Mouse (Mus musculus): ENCODE measurements around the gene 2410002F23Rik. TPM values are rescaled to one million over a fixed set of nuclear protein-coding genes. Genes with fewer than 3 reads are reported as not detected.

Gene 2410002F23Rik
- total and polyA plus RNA-seq, 3 experiments = 44.4 to 96.1 (median 67.0) TPM

DNA sequence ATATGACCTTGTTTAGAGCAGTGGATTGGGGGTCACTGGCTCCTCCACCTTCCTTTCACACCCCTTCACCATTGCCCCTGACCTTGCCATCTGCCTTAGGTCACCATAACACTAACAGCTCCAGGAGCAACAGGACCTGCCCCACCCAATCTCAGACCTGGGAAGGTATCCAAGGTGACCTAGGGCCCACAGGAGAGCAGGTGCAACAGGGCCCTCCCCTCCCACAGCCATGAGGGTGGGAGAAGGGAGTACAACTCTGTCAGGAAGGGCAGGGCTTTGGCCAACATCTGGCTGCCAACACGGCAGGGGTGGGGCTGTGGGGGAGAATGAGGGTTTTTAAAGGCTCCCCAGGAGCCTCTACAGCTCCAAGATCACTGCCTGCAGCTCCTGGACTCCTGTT lies 21.4 kb upstream of the 2410002F23Rik start, which contains the start of gene Klk1:
Gene Klk1, plus strand, starts transcription at position 285 of the 400 bp plus-strand sequence.
- H3K4me2 ChIP-seq (ENCODE audit: insufficient read depth, low read depth, poor library complexity, severe bottlenecking) = no peak within 1 kb of the TSS
- H3K27me3 ChIP-seq (replicated peaks) = peaks cover 48% of the 10 kb centered on the region
- H3K9ac ChIP-seq (ENCODE audit: insufficient read depth, low read depth) = no peak within 1 kb of the TSS
- no peak within 1 kb of the TSS for H3K27ac ChIP-seq (ENCODE audit: insufficient read depth, low read depth)
- in situ Hi-C loops (cut with MboI; ENCODE audit: low pct_ligation_motif_present, low pct_unique_long_range_greater_than_20kb, low sequenced_read_pairs) (loop anchor here (10.0 kb wide), 1 partner anchor 290 kb away; the partner anchor contains the start of gene Klk15), dilution Hi-C loops (cut with MboI; ENCODE audit: extremely low pct_ligation_motif_present, extremely low pct_unique_long_range_greater_than_20kb, low sequenced_read_pairs) (no loop called here)
- no peak within 1 kb of the TSS for H3K4me3 ChIP-seq (replicated peaks in 1 of 3; ENCODE audit: low read depth in 2 of 3, low read length in 2 of 3, poor library complexity in 1 of 3)
- H3K79me2 ChIP-seq (replicated peaks; ENCODE audit: control insufficient read depth, extremely low read depth, insufficient read depth, poor library complexity, severe bottlenecking) = no peaks in the 10 kb centered on the region
- H3K36me3 ChIP-seq (replicated peaks in 1 of 2; ENCODE audit: control insufficient read depth in 1 of 2, insufficient read depth in 1 of 2, low read length in 1 of 2) = no peaks in the 10 kb centered on the region
- H3K9me3 ChIP-seq (replicated peaks; ENCODE audit: low read length) = no peaks in the 10 kb centered on the region
- TF ChIP-seq ZNF384 (IDR thresholded peaks at IDR 0.05; ENCODE audit: low read depth, low read length) = no peak
- TF ChIP-seq JUN (IDR thresholded peaks at IDR 0.05; ENCODE audit: insufficient read depth, low read depth, low read length) = no peak
- no peak for TF ChIP-seq PAX5 (IDR thresholded peaks at IDR 0.05; ENCODE audit: low read length)
- no peak for TF ChIP-seq KAT2A (IDR thresholded peaks at IDR 0.05; ENCODE audit: insufficient replicate concordance, low read length)
- no peak for TF ChIP-seq JUND (conservative IDR thresholded peaks at IDR 0.05; ENCODE audit: low read depth, low read length)
- no peak for TF ChIP-seq POLR2AphosphoS2 (IDR thresholded peaks at IDR 0.05; ENCODE audit: low read depth, low read length)
- no peak for TF ChIP-seq USF2 (conservative IDR thresholded peaks at IDR 0.05; ENCODE audit: low read depth, low read length)
- TF ChIP-seq ETS1 (conservative IDR thresholded peaks at IDR 0.05; ENCODE audit: low read depth, low read length) = no peak
- TF ChIP-seq ELF1 (IDR thresholded peaks at IDR 0.05; ENCODE audit: low read depth, low read length) = no peak
- no peak for TF ChIP-seq USF1 (IDR thresholded peaks at IDR 0.05; ENCODE audit: low read depth, low read length)
- TF ChIP-seq MXI1 (IDR thresholded peaks at IDR 0.05; ENCODE audit: low read depth, low read length) = no peak
- TF ChIP-seq RCOR1 (conservative IDR thresholded peaks at IDR 0.05; ENCODE audit: low read depth, low read length) = no peak
- no peak for TF ChIP-seq MAFK (IDR thresholded peaks at IDR 0.05; ENCODE audit: insufficient replicate concordance, low read length)
- DNase-seq (ENCODE audit: extremely low read depth) = no peak
- peaks cover 0 to 22% of the 10 kb centered on the region in 2 experiments; a peak in 2 of 4 replicates for H3K4me1 ChIP-seq (ENCODE audit: control insufficient read depth in 1 of 2, insufficient read depth in 2 of 2)

DNA sequence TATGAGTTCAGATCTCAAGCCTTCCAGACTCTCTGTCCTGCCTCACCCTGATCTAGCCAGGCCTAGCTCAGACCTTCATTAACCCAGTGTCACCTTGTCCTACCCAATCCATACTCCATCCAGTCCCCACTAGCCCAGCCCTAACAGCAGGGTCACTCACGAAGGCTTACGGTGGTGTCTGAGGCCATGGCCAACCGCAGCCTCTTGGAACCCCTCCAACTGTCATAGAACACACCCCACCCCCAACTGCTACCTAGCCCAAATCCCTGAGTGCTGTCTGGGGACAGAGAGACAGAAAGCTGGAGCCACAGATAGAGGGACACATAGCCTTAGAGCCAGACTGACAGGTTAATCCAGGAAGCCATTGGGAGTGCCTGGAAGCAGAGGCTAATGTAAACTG lies 10.6 kb upstream of the 2410002F23Rik start, which contains the start of gene Gm36864:
Gene Gm36864, plus strand, starts transcription at position 269 of the 400 bp plus-strand sequence.
- Histone ChIP-seq H3K4me3 (replicated peaks in 1 of 3; ENCODE audit: low read depth in 2 of 3, low read length in 2 of 3, poor library complexity in 1 of 3) (no peak within 1 kb of the TSS), H3K36me3 (replicated peaks in 1 of 2; ENCODE audit: control insufficient read depth in 1 of 2, insufficient read depth in 1 of 2, low read length in 1 of 2) (no peaks in the 10 kb centered on the region), H3K4me2 (ENCODE audit: insufficient read depth, low read depth, poor library complexity, severe bottlenecking) (no peak within 1 kb of the TSS), H3K79me2 (replicated peaks; ENCODE audit: control insufficient read depth, extremely low read depth, insufficient read depth, poor library complexity, severe bottlenecking) (no peaks in the 10 kb centered on the region), H3K27me3 (replicated peaks) (peaks cover 16% of the 10 kb centered on the region), H3K9me3 (replicated peaks; ENCODE audit: low read length) (no peaks in the 10 kb centered on the region), H3K27ac (ENCODE audit: insufficient read depth, low read depth) (no peak within 1 kb of the TSS), H3K4me1 (ENCODE audit: control insufficient read depth in 1 of 2, insufficient read depth in 2 of 2) (0 out of 4 replicates have a peak, but pooled peaks cover 0 to 2% of the 10 kb centered on the region in 2 experiments), H3K9ac (ENCODE audit: insufficient read depth, low read depth) (no peak within 1 kb of the TSS)
- in situ Hi-C loops (cut with MboI; ENCODE audit: low pct_ligation_motif_present, low pct_unique_long_range_greater_than_20kb, low sequenced_read_pairs) (no loop called here), dilution Hi-C loops (cut with MboI; ENCODE audit: extremely low pct_ligation_motif_present, extremely low pct_unique_long_range_greater_than_20kb, low sequenced_read_pairs) (no loop called here)
- TF ChIP-seq NELFE (IDR thresholded peaks at IDR 0.05; ENCODE audit: low read depth, low read length) = no peak
- TF ChIP-seq SIN3A (IDR thresholded peaks at IDR 0.05; ENCODE audit: low read length) = no peak
- DNase-seq (ENCODE audit: extremely low read depth) = no peak

Measured in CH12.LX (cell line).